Mouse (Mus musculus): ENCODE results near the gene Axl.

- TF ChIP-seq CTCF (conservative IDR thresholded peaks at IDR 0.05; ENCODE audit: insufficient read depth, insufficient read length, low read depth, low read length) (no peak), POLR2A (IDR thresholded peaks at IDR 0.05; ENCODE audit: low read depth, low read length) (no peak)
Measured at GRCm38 (mm10) chr7:25825043-25825442, 36.5 kb upstream of the Axl start.

All from kidney, adult 2 months (tissue).